Mouse (Mus musculus) forebrain, embryonic 16.5 days (tissue): ENCODE data around the gene Try5. TPM values are rescaled to one million over a fixed set of nuclear protein-coding genes. Genes with fewer than 3 reads are reported as not detected.
"Not testable (repeated sequence)": the region's sequence is repeated elsewhere in the genome, so short reads cannot be mapped to it uniquely, and the experiment has no call there.

Experiments used
- ATAC-seq: fragments of 200-750 bp; cut with Nextera tagmentation; 2 replicates; pipeline ENCODE4 v1.8.0; 2017; ENCODE audit warnings: mild to moderate bottlenecking, moderate library complexity
- H3K27ac ChIP-seq: fragments of 300-500 bp; sonication (generic); 2 replicates; pipeline ENCODE4 v1.5.1; 2014; ENCODE audit warnings: low read length, control low read depth
- H3K27me3 ChIP-seq: fragments of 300-500 bp; sonication (generic); replicated peaks from 2 replicates; pipeline ENCODE4 v1.6.1; 2014; ENCODE audit warnings: low read length; ENCODE audit not compliant: control insufficient read depth, insufficient read depth
- H3K36me3 ChIP-seq: fragments of 300-500 bp; sonication (generic); 2 replicates; pipeline ENCODE4 v1.6.1; 2014; ENCODE audit not compliant: control insufficient read depth, insufficient read depth
- H3K4me1 ChIP-seq: fragments of 300-500 bp; sonication (generic); replicated peaks from 2 replicates; pipeline ENCODE4 v1.6.1; 2014; ENCODE audit warnings: low read length; ENCODE audit not compliant: control insufficient read depth, insufficient read depth
- H3K4me2 ChIP-seq: fragments of 300-500 bp; sonication (generic); 2 replicates; pipeline ENCODE4 v1.6.1; 2014; ENCODE audit warnings: mild to moderate bottlenecking, low read length, control low read depth
- H3K4me3 ChIP-seq: fragments of 300-500 bp; sonication (generic); replicated peaks from 2 replicates; pipeline ENCODE4 v1.5.1; 2014; ENCODE audit warnings: mild to moderate bottlenecking, low read length, control low read depth
- H3K9ac ChIP-seq: fragments of 300-500 bp; sonication (generic); replicated peaks from 2 replicates; pipeline ENCODE4 v1.6.1; 2014; ENCODE audit warnings: low read depth, low read length, control low read depth
- H3K9me3 ChIP-seq: fragments of 300-500 bp; sonication (generic); 2 replicates; pipeline ENCODE4 v1.6.1; 2016; ENCODE audit warnings: low read length; ENCODE audit not compliant: control insufficient read depth
- WGBS: fragments of 180-500 bp; shearing (Covaris S2); extraction: QIAGEN DNeasy Blood & Tissue Kit; methylation state at CpG from one replicate; pipeline ENCODE4 v1.1.7; 2014; 5-methylcytosine and 5-hydroxymethylcytosine counted together
- polyA plus RNA-seq: library from polyadenylated mRNA; unstranded; fragments of >200 nt; fragmentation: Nextera tagmentation; extraction: Ambion mirVana; gene quantifications from 2 replicates; pipeline ENCODE4 v1.2.1, GENCODE M21; 2015

Try5 gene
- polyA plus RNA-seq: not detected in 2 replicates

DNA sequence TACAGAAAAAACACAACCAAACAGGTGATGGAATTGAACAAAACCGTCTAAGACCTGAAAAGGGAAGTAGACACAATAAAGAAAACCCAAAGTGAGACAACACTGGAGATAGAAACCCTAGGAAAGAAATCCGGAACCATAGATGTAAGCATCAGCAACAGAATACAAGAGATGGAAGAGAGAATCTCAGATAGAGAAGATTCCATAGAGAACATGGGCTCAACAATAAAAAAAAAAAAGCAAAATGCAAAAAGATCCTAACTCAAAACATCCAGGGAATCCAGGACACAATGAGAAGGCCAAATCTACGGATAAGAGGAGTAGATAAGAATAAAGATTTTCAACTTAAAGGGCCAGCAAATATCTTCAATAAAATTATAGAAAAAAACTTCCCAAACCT is at the start of gene Try5:
Gene Try5, minus strand, starts transcription at position 101 of the 400 bp plus-strand sequence.
- ATAC-seq, H3K4me1 ChIP-seq, H3K27me3 ChIP-seq, H3K36me3 ChIP-seq, H3K4me2 ChIP-seq, H3K4me3 ChIP-seq, H3K27ac ChIP-seq, H3K9me3 ChIP-seq, H3K9ac ChIP-seq: not testable (repeated sequence)
- 76% methylated on average over 3 of the region's 3 CpGs for WGBS

DNA sequence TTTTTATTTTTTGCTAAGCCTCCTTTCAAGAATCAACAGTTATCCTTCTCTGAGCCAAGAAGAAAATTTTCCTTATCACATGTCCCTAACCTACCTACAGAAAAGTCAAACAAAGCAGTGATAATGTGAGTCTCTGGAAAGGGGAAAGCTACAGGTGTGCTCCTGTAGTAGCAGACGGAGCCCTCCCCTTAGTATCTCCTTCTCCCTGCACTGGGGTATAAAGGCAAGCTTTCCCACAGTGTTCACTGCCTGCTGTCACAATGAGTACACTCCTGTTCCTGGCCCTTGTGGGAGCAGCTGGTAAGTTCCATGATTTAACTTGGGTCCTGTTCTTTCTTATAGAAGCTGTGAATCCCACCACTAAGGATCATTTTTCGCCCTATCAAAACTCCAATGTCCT is 37.3 kb upstream of the Try5 start, which contains the start of gene Try10:
Gene Try10, plus strand, starts transcription at position 174 of the 400 bp plus-strand sequence.
- H3K27ac ChIP-seq: no peak within 1 kb of the TSS
- no peak for ATAC-seq
- H3K9ac ChIP-seq: no peak within 1 kb of the TSS
- H3K4me3 ChIP-seq: no peak within 1 kb of the TSS
- H3K4me1 ChIP-seq: no peaks in the 10 kb centered on the region
- no peaks in the 10 kb centered on the region for H3K27me3 ChIP-seq
- H3K36me3 ChIP-seq: no peaks in the 10 kb centered on the region
- WGBS: 85% methylated on average over 2 of the region's 2 CpGs
- H3K4me2 ChIP-seq: no peak within 1 kb of the TSS
- H3K9me3 ChIP-seq: no peaks in the 10 kb centered on the region

DNA sequence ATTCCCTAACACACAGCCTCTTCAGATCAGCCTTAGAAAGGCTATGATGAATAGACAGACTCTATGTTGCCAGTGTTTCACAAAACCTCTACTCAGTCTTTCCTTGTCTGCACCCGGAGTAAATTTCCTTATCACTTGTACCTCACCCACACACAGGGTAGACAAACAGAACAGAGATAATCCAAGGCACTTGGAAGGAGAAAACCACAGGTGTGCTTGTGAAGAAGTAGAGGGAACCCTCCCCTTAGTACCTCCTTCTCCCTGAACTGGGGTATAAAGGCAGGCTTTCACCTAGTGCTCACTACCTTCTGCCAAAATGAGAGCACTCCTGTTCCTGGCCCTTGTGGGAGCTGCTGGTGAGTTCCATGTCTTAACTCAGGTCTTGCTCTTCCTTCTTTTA is 14.7 kb downstream of the Try5 start, which contains the start of gene Try4:
Gene Try4, plus strand, starts transcription at position 301 of the 400 bp plus-strand sequence.
- Histone ChIP-seq H3K27ac (no peak within 1 kb of the TSS), H3K9me3 (no peaks in the 10 kb centered on the region), H3K4me2 (no peak within 1 kb of the TSS), H3K4me1 (no peaks in the 10 kb centered on the region), H3K27me3 (no peaks in the 10 kb centered on the region), H3K4me3 (no peak within 1 kb of the TSS), H3K36me3 (no peaks in the 10 kb centered on the region), H3K9ac (no peak within 1 kb of the TSS)
- 71% methylated on average over 1 of the region's 1 CpGs for WGBS
- no peak for ATAC-seq

DNA sequence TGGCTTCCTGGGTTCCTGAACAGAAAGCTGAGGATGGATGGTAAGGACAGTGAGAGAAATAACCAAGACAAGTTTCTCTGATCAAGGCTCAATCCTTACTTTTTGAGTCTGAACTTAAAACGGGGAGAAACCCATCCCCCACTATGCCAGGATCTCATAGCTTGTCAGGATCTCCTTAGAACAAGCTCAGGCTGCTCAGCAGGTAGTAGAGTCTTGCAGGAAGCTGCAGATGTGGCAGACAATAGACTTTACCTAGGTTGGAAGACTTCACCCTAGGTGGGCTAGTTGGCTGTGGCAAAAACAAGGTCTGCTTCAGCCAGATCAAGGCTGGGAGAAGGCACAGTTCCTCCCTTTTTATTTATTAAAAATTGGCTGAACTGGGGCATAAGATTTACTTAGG is 18.4 kb downstream of the Try5 start:
- H3K4me2 ChIP-seq: no peak overlapping the region
- no peak for ATAC-seq
- no peaks in the 10 kb centered on the region for H3K4me1 ChIP-seq
- H3K9ac ChIP-seq: no peak overlapping the region
- no peaks in the 10 kb centered on the region for H3K27me3 ChIP-seq
- H3K9me3 ChIP-seq: no peaks in the 10 kb centered on the region
- no peak overlapping the region for H3K4me3 ChIP-seq
- 3% methylated on average over 1 of the region's 1 CpGs for WGBS
- no peaks in the 10 kb centered on the region for H3K36me3 ChIP-seq
- no peak overlapping the region for H3K27ac ChIP-seq

DNA sequence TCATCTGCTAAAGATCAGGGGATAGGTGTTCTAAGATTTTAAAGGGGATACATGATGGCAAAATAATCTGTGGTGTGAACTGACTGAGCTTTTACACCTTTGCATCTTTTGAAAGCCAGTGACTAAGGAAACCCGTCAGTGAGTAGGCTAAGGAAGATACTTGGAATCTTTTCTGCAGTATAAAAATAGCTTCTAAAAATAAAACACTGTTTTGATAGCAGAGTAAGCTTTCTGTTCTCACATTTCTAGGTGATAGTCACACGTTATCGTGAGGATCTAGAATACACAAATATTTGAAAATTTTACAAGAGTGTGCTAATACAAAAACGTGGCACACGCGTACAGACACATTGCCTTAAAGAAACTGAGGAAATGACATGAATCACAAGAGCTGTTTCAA is 50.5 kb downstream of the Try5 start:
- H3K9me3 ChIP-seq: no peaks in the 10 kb centered on the region
- H3K36me3 ChIP-seq: no peaks in the 10 kb centered on the region
- no peak overlapping the region for H3K4me3 ChIP-seq
- no peak overlapping the region for H3K27ac ChIP-seq
- 83% methylated on average over 6 of the region's 6 CpGs for WGBS
- no peak for ATAC-seq
- H3K9ac ChIP-seq: no peak overlapping the region
- H3K4me1 ChIP-seq: no peaks in the 10 kb centered on the region
- H3K27me3 ChIP-seq: no peaks in the 10 kb centered on the region
- H3K4me2 ChIP-seq: no peak overlapping the region

DNA sequence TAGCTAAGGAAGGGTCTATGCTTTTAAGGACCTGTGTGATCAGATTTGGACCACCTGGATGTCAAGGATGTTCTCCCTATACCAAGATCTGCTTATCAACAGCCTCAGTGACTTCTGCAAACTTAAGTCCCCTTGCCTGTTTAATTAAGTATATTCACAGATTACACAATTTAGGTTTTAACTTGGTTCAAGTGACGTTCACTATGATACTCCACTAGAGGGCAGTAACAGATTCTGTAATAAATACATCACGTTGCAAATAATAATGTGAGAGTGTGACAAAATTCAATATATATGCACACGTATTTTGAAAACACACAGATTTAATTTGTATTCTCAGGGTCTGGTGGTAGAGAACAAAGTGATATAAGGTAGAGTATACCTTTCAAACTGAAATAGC is 53.8 kb downstream of the Try5 start:
- Histone ChIP-seq H3K4me2 (no peak overlapping the region), H3K9ac (no peak overlapping the region), H3K36me3 (no peaks in the 10 kb centered on the region), H3K4me3 (no peak overlapping the region), H3K9me3 (no peaks in the 10 kb centered on the region), H3K4me1 (no peaks in the 10 kb centered on the region), H3K27ac (no peak overlapping the region), H3K27me3 (no peaks in the 10 kb centered on the region)
- 40% methylated on average over 3 of the region's 3 CpGs for WGBS
- no peak for ATAC-seq

Other genes with a start within 250 kb of the Try5 start
- gene Try4, start 14.6 kb downstream of the Try5 start, polyA plus RNA-seq: not detected in 2 replicates
- gene Try10, start 37.3 kb upstream of the Try5 start, polyA plus RNA-seq: not detected in 2 replicates
- not detected in 2 replicates for gene Prss3, start 60.8 kb upstream of the Try5 start, polyA plus RNA-seq
- not detected in 2 replicates for gene Gm5771, start 75.5 kb upstream of the Try5 start, polyA plus RNA-seq
- gene Gm10334, start 129.3 kb upstream of the Try5 start, polyA plus RNA-seq: not detected in 2 replicates
- not detected in 2 replicates for gene Prss1, start 142.1 kb upstream of the Try5 start, polyA plus RNA-seq
- not detected in 2 replicates for gene Prss2, start 204.9 kb upstream of the Try5 start, polyA plus RNA-seq